Mouse (Mus musculus) CH12.LX (cell line): Measurements from ENCODE around the gene Zmynd11. TPM values are rescaled to one million over a fixed set of nuclear protein-coding genes. Genes with fewer than 3 reads are reported as not detected.

ENCODE experiments used
- DNase-seq: peaks from one replicate; pipeline ENCODE4 v3.0.0-alpha.2; 2013; ENCODE audit errors: extremely low read depth
- H3K27ac ChIP-seq: 2 replicates; pipeline ENCODE4 v1.5.1; 2012; ENCODE audit warnings: low read depth, mild to moderate bottlenecking, control low read depth, moderate library complexity; ENCODE audit not compliant: insufficient read depth
- H3K27me3 ChIP-seq: replicated peaks from 2 replicates; pipeline ENCODE3; 2012; ENCODE audit warnings: inconsistent platforms
- H3K36me3 ChIP-seq, 2 experiments: replicated peaks in 1 of 2; 2 replicates each; pipeline versions ENCODE3 to v1.6.1; 2012; ENCODE audit warnings: inconsistent platforms in 1 of 2, low read length in 1 of 2, mild to moderate bottlenecking in 1 of 2, mixed read lengths in 1 of 2, moderate library complexity in 1 of 2; ENCODE audit not compliant: control insufficient read depth in 1 of 2, insufficient read depth in 1 of 2
- H3K4me1 ChIP-seq, 2 experiments: 2 replicates each; pipeline ENCODE4 v1.6.1; 2012; ENCODE audit warnings: inconsistent platforms in 1 of 2, moderate library complexity in 1 of 2; ENCODE audit not compliant: insufficient read depth in 2 of 2, control insufficient read depth in 1 of 2
- H3K4me2 ChIP-seq: 2 replicates; pipeline ENCODE4 v1.6.1; 2012; ENCODE audit warnings: low read depth, mild to moderate bottlenecking, control low read depth; ENCODE audit not compliant: poor library complexity, insufficient read depth, severe bottlenecking
- H3K4me3 ChIP-seq, 3 experiments: fragments of 150-350 bp in 1 of 3; sonication (generic) in 1 of 3; replicated peaks in 1 of 3; 2 replicates each; pipeline versions ENCODE3 to v1.5.1; 2011 to 2012; ENCODE audit warnings: low read depth in 2 of 3, low read length in 2 of 3, mild to moderate bottlenecking in 2 of 3, moderate library complexity in 2 of 3, control low read depth in 1 of 3, improper control_type of control experiment in 1 of 3, inconsistent platforms in 1 of 3, mixed read lengths in 1 of 3; ENCODE audit not compliant: poor library complexity in 1 of 3
- H3K79me2 ChIP-seq: replicated peaks from 2 replicates; pipeline ENCODE4 v1.6.1; 2012; ENCODE audit warnings: mild to moderate bottlenecking, moderate library complexity; ENCODE audit not compliant: control insufficient read depth, poor library complexity, insufficient read depth, severe bottlenecking; ENCODE audit errors: extremely low read depth
- H3K9ac ChIP-seq: 2 replicates; pipeline ENCODE4 v1.6.1; 2012; ENCODE audit warnings: low read depth, mild to moderate bottlenecking, control low read depth, moderate library complexity; ENCODE audit not compliant: insufficient read depth
- H3K9me3 ChIP-seq: replicated peaks from 2 replicates; pipeline ENCODE3; 2012; ENCODE audit warnings: low read length, inconsistent platforms, mixed read lengths
- CHD2 ChIP-seq: IDR thresholded peaks from 2 replicates; pipeline ENCODE4 v1.6.1; 2011; ENCODE audit warnings: low read length, improper control_type of control experiment
- CTCF ChIP-seq, 2 experiments: IDR thresholded peaks in 1 of 2; conservative IDR thresholded peaks in 1 of 2; 2 replicates each; pipeline ENCODE4 v1.5.1; 2011 to 2012; ENCODE audit warnings: low read depth in 2 of 2, low read length in 2 of 2, improper control_type of control experiment in 1 of 2, inconsistent platforms in 1 of 2, mild to moderate bottlenecking in 1 of 2, moderate library complexity in 1 of 2
- ELF1 ChIP-seq: IDR thresholded peaks from 2 replicates; pipeline ENCODE4 v1.6.1; 2014; ENCODE audit warnings: low read depth, mild to moderate bottlenecking, inconsistent platforms, low read length, improper control_type of control experiment
- EP300 ChIP-seq: IDR thresholded peaks from 2 replicates; pipeline ENCODE4 v1.6.1; 2011; ENCODE audit warnings: low read length, improper control_type of control experiment
- IRF4 ChIP-seq: IDR thresholded peaks from 2 replicates; pipeline ENCODE4 v1.6.1; 2014; ENCODE audit warnings: low read depth, mild to moderate bottlenecking, inconsistent platforms, low read length, improper control_type of control experiment
- MEF2A ChIP-seq: IDR thresholded peaks from 2 replicates; pipeline ENCODE4 v1.6.1; 2014; ENCODE audit warnings: low read depth, mild to moderate bottlenecking, inconsistent platforms, low read length, improper control_type of control experiment, borderline replicate concordance
- MXI1 ChIP-seq: IDR thresholded peaks from 2 replicates; pipeline ENCODE4 v1.6.1; 2011; ENCODE audit warnings: mild to moderate bottlenecking, low read depth, low read length, improper control_type of control experiment
- NRF1 ChIP-seq: IDR thresholded peaks from 2 replicates; pipeline ENCODE4 v1.6.1; 2014; ENCODE audit warnings: low read depth, mild to moderate bottlenecking, inconsistent platforms, low read length, improper control_type of control experiment, moderate library complexity
- PAX5 ChIP-seq: IDR thresholded peaks from 2 replicates; pipeline ENCODE4 v1.6.1; 2012; ENCODE audit warnings: low read length, inconsistent platforms, mixed read lengths
- POLR2AphosphoS2 ChIP-seq: IDR thresholded peaks from 2 replicates; pipeline ENCODE4 v1.6.1; 2011; ENCODE audit warnings: low read depth, low read length, improper control_type of control experiment
- RAD21 ChIP-seq: IDR thresholded peaks from 2 replicates; pipeline ENCODE4 v1.6.1; 2011; ENCODE audit warnings: low read depth, mild to moderate bottlenecking, low read length, improper control_type of control experiment, moderate library complexity
- RCOR1 ChIP-seq: conservative IDR thresholded peaks from 2 replicates; pipeline ENCODE4 v1.6.1; 2012; ENCODE audit warnings: low read depth, mild to moderate bottlenecking, inconsistent platforms, low read length, improper control_type of control experiment
- SMC3 ChIP-seq: IDR thresholded peaks from 2 replicates; pipeline ENCODE4 v1.6.1; 2011; ENCODE audit warnings: low read depth, low read length, improper control_type of control experiment
- TCF12 ChIP-seq: IDR thresholded peaks from 2 replicates; pipeline ENCODE4 v1.6.1; 2014; ENCODE audit warnings: low read depth, mild to moderate bottlenecking, inconsistent platforms, low read length, improper control_type of control experiment
- USF2 ChIP-seq: conservative IDR thresholded peaks from 2 replicates; pipeline ENCODE4 v1.6.1; 2011; ENCODE audit warnings: low read depth, low read length, improper control_type of control experiment
- ZKSCAN1 ChIP-seq: IDR thresholded peaks from 2 replicates; pipeline ENCODE4 v1.6.1; 2012; ENCODE audit warnings: low read depth, inconsistent platforms, low read length, improper control_type of control experiment, borderline replicate concordance
- ZNF384 ChIP-seq: IDR thresholded peaks from 2 replicates; pipeline ENCODE4 v1.6.1; 2012; ENCODE audit warnings: low read depth, low read length, improper control_type of control experiment, inconsistent platforms
- dilution Hi-C: fragments of 300-500 bp; cut with MboI; formaldehyde crosslinking; loops from 2 replicates; pipeline ENCODE4 v1.14.3; 2020; ENCODE audit warnings: low sequenced_read_pairs; ENCODE audit not compliant: extremely low pct_unique_long_range_greater_than_20kb, extremely low pct_ligation_motif_present
- in situ Hi-C: fragments of 300-500 bp; cut with MboI; formaldehyde crosslinking; loops from 3 replicates; pipeline ENCODE4 v1.14.3; 2019; ENCODE audit warnings: low sequenced_read_pairs, low pct_ligation_motif_present, low pct_unique_long_range_greater_than_20kb, mixed read lengths
- polyA plus RNA-seq: library from polyadenylated mRNA; unstranded; fragments of >175 nt; gene quantifications from 2 replicates; pipeline ENCODE4 v1.2.1, GENCODE M21; 2012; ENCODE audit warnings: low read depth; ENCODE audit not compliant: insufficient read length
- total RNA-seq, 2 experiments: library from RNA; depleted of rRNA; stranded (reverse); fragments of 300-350 nt in 1 of 2; fragments of >200 nt in 1 of 2; gene quantifications; 2 replicates each; pipeline ENCODE4 v1.2.3; 2012 to 2014

Zmynd11 gene
- total and polyA plus RNA-seq, 3 experiments: 18.1 to 32.2 (median 20.4) TPM

DNA sequence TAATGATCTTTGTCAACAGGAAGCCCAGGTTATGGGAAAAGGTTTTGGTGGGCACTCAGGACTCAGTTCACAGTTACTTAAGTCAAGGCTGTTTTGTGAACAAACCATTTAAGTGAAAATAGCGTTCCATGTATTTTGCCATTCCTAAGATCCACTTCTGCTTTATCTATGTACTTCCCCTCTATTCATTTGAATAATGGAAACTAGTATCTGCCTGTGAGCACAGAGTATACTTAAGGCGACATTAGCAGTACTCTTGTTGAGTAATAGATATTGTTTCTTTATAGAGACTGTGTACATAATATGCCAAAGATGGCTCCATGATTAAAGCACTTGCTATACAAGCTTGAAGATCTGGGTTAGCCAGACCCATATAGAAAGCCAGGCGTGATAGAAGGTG lies 18.6 kb upstream of the Zmynd11 start:
- no peak for DNase-seq
- Histone ChIP-seq H3K9me3 (no peaks in the 10 kb centered on the region), H3K4me2 (no peak overlapping the region; the same call in 1 of the 2 replicates), H3K4me3 (no peak overlapping the region), H3K9ac (no peak overlapping the region), H3K79me2 (no peaks in the 10 kb centered on the region)
- TF ChIP-seq USF2 (no peak), RCOR1 (no peak), POLR2AphosphoS2 (no peak), MXI1 (no peak), SMC3 (no peak), RAD21 (no peak), CHD2 (no peak), TCF12 (no peak), ZNF384 (no peak), MEF2A (no peak), CTCF (conservative IDR thresholded peaks at IDR 0.05 in 1 of 2, IDR thresholded peaks at IDR 0.05 in 1 of 2; ENCODE audit: low read depth in 2 of 2, low read length in 2 of 2) (no peak)
- TF ChIP-seq, all 38 proteins: peak for 0
- H3K4me1 ChIP-seq: peaks cover 0 to 17% of the 10 kb centered on the region in 2 experiments; a peak in 3 of 4 replicates
- dilution Hi-C loops: no loop called here
- no peak overlapping the region for H3K27ac ChIP-seq
- no peaks in the 10 kb centered on the region for H3K36me3 ChIP-seq
- in situ Hi-C loops: no loop called here
- H3K27me3 ChIP-seq: no peaks in the 10 kb centered on the region

DNA sequence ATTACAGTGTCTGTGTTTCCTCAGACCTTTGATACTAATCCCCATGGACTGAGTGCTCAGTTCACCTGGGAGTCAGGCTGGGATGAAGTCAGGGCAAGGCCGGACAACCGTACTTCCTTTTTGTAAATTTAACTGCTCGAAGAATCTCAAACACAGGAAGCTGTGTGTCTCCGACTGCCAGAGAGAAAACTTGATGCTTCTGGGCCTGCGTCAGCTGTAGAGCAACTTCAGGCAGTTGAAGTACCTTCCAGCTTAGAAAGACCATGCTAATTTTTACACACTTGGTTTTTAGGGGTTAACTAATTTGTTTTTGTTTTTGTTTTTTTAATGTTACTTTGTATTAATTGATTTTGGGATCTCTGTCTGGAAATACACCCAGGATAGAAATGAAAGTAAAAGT lies 10.8 kb upstream of the Zmynd11 start:
- peaks cover 0 to 22% of the 10 kb centered on the region in 2 experiments; a peak in 2 of 4 replicates for H3K4me1 ChIP-seq
- in situ Hi-C loops: no loop called here
- H3K9ac ChIP-seq: peak overlapping the region; percentile 56
- peak overlapping the region; percentile 94 for H3K4me2 ChIP-seq
- dilution Hi-C loops: no loop called here
- H3K36me3 ChIP-seq: no peaks in the 10 kb centered on the region
- H3K27me3 ChIP-seq: no peaks in the 10 kb centered on the region
- peak; percentile 47 for DNase-seq
- H3K79me2 ChIP-seq: no peaks in the 10 kb centered on the region
- no peaks in the 10 kb centered on the region for H3K9me3 ChIP-seq
- H3K4me3 ChIP-seq: no peak overlapping the region
- TF ChIP-seq PAX5 (no peak), ZKSCAN1 (no peak), NRF1 (peak; percentile 66), ELF1 (peak; percentile 63; the same call in 1 of the 2 replicates), EP300 (0 out of 2 replicates have a peak, but pooled peaks have one; percentile 37), IRF4 (peak; percentile 26; the same call in 1 of the 2 replicates), TCF12 (0 out of 2 replicates have a peak, but pooled peaks have one; percentile 40)
- H3K27ac ChIP-seq: no peak overlapping the region
